Mouse (Mus musculus) macrophage (primary cell): ENCODE results near the gene Ret. TPM values are rescaled to one million over a fixed set of nuclear protein-coding genes. Genes with fewer than 3 reads are reported as not detected.

ENCODE experiments used
- H3K27ac ChIP-seq: fragments of 350-480 bp; formaldehyde crosslinking; 2 replicates; pipeline ENCODE4 v1.9.0; 2021
- H3K36me3 ChIP-seq: fragments of 350-480 bp; formaldehyde crosslinking; 2 replicates; pipeline ENCODE4 v1.9.0; 2021; ENCODE audit errors: inconsistent target
- H3K4me3 ChIP-seq: fragments of 350-480 bp; formaldehyde crosslinking; 2 replicates; pipeline ENCODE4 v1.9.0; 2021; ENCODE audit errors: inconsistent target
- H3K79me2 ChIP-seq: fragments of 350-480 bp; formaldehyde crosslinking; 2 replicates; pipeline ENCODE4 v1.9.0; 2021; ENCODE audit errors: inconsistent target
- WGBS: methylation state at CpG from one replicate; pipeline ENCODE4 v1.1.7; 2026; ENCODE audit warnings: inconsistent platforms; ENCODE audit not compliant: missing documents; 5-methylcytosine and 5-hydroxymethylcytosine counted together
- polyA plus RNA-seq: library from polyadenylated mRNA; stranded (reverse); fragments of 250-400 nt; gene quantifications from 3 replicates; pipeline ENCODE4 v1.2.4, GENCODE M21; 2018; ENCODE audit warnings: inconsistent platforms

Ret gene
- polyA plus RNA-seq, 1 experiment from 2014 or later, result not detected

- no peaks in the 10 kb centered on the region for H3K36me3 ChIP-seq
- no peak overlapping the region for H3K4me3 ChIP-seq
- no peak overlapping the region for H3K27ac ChIP-seq
- WGBS, result 2% methylated on average over 3 of the region's 3 CpGs
- H3K79me2 ChIP-seq, result no peaks in the 10 kb centered on the region
These were observed 7.8 kb downstream of the Ret start for GRCm38 (mm10) chr6:118189764-118190163.

GRCm38 (mm10) chr6:118188599-118188998, 8.9 kb downstream of the Ret start:
- H3K4me3 ChIP-seq, result no peak overlapping the region
- H3K36me3 ChIP-seq, result no peaks in the 10 kb centered on the region
- 68% methylated on average over 9 of the region's 9 CpGs for whole genome bisulfite sequencing
- no peaks in the 10 kb centered on the region for H3K79me2 ChIP-seq
- no peak overlapping the region for H3K27ac ChIP-seq

- Histone ChIP-seq H3K27ac (no peak overlapping the region), H3K36me3 (no peaks in the 10 kb centered on the region), H3K79me2 (no peaks in the 10 kb centered on the region), H3K4me3 (no peak overlapping the region)
- 88% methylated on average over 3 of the region's 3 CpGs for WGBS
These were observed 10.3 kb downstream of the Ret start for GRCm38 (mm10) chr6:118187285-118187641.

GRCm38 (mm10) chr6:118186620-118187284, 10.8 kb downstream of the Ret start:
- WGBS, result 89% methylated on average over 17 of the region's 17 CpGs
- H3K36me3 ChIP-seq, result no peaks in the 10 kb centered on the region

GRCm38 (mm10) chr6:118184126-118184525, 13.4 kb downstream of the Ret start:
- Histone ChIP-seq H3K27ac (no peak overlapping the region), H3K4me3 (no peak overlapping the region), H3K79me2 (no peaks in the 10 kb centered on the region), H3K36me3 (no peaks in the 10 kb centered on the region)
- WGBS, result 87% methylated on average over 10 of the region's 10 CpGs

More at GRCm38 (mm10) chr6:118186620-118187284, 10.8 kb downstream of the Ret start:
- Histone ChIP-seq H3K4me3 (no peak overlapping the region), H3K79me2 (no peaks in the 10 kb centered on the region), H3K27ac (no peak overlapping the region)

- Histone ChIP-seq H3K4me3 (no peak overlapping the region), H3K36me3 (no peaks in the 10 kb centered on the region), H3K79me2 (no peaks in the 10 kb centered on the region), H3K27ac (no peak overlapping the region)
- WGBS, result 84% methylated on average over 12 of the region's 12 CpGs
These were observed 17.5 kb downstream of the Ret start for GRCm38 (mm10) chr6:118180085-118180423.

- Histone ChIP-seq H3K4me3 (no peak overlapping the region), H3K79me2 (no peaks in the 10 kb centered on the region), H3K27ac (no peak overlapping the region), H3K36me3 (no peaks in the 10 kb centered on the region)
- 57% methylated on average over 13 of the region's 13 CpGs for WGBS
These were observed 18.0 kb downstream of the Ret start for GRCm38 (mm10) chr6:118179316-118180084.

GRCm38 (mm10) chr6:118173975-118174328, 23.6 kb downstream of the Ret start:
- no peak overlapping the region for H3K4me3 ChIP-seq
- H3K79me2 ChIP-seq, result no peaks in the 10 kb centered on the region
- H3K27ac ChIP-seq, result no peak overlapping the region
- WGBS, result 81% methylated on average over 5 of the region's 5 CpGs
- no peaks in the 10 kb centered on the region for H3K36me3 ChIP-seq

GRCm38 (mm10) chr6:118173251-118173974, 24.1 kb downstream of the Ret start:
- no peak overlapping the region for H3K27ac ChIP-seq
- WGBS, result 92% methylated on average over 18 of the region's 18 CpGs
- H3K36me3 ChIP-seq, result no peaks in the 10 kb centered on the region
- H3K4me3 ChIP-seq, result no peak overlapping the region
- H3K79me2 ChIP-seq, result no peaks in the 10 kb centered on the region

GRCm38 (mm10) chr6:118171386-118171785, 26.1 kb downstream of the Ret start:
- Histone ChIP-seq H3K79me2 (no peaks in the 10 kb centered on the region), H3K36me3 (no peaks in the 10 kb centered on the region), H3K4me3 (no peak overlapping the region), H3K27ac (no peak overlapping the region)
- WGBS, result 87% methylated on average over 7 of the region's 7 CpGs

GRCm38 (mm10) chr6:118168106-118168505, 29.4 kb downstream of the Ret start:
- H3K27ac ChIP-seq, result no peak overlapping the region
- no peaks in the 10 kb centered on the region for H3K79me2 ChIP-seq
- H3K4me3 ChIP-seq, result no peak overlapping the region
- WGBS, result 95% methylated on average over 14 of the region's 14 CpGs
- no peaks in the 10 kb centered on the region for H3K36me3 ChIP-seq

- Histone ChIP-seq H3K4me3 (no peak overlapping the region), H3K79me2 (no peaks in the 10 kb centered on the region), H3K27ac (no peak overlapping the region), H3K36me3 (no peaks in the 10 kb centered on the region)
- 6% methylated on average over 9 of the region's 9 CpGs for WGBS
These were observed 30.5 kb downstream of the Ret start for GRCm38 (mm10) chr6:118167013-118167412.

GRCm38 (mm10) chr6:118165516-118165915, 32.0 kb downstream of the Ret start:
- whole genome bisulfite sequencing, result 77% methylated on average over 1 of the region's 1 CpGs
- Histone ChIP-seq H3K36me3 (no peaks in the 10 kb centered on the region), H3K27ac (no peak overlapping the region), H3K4me3 (no peak overlapping the region), H3K79me2 (no peaks in the 10 kb centered on the region)

GRCm38 (mm10) chr6:118164691-118165090, 32.8 kb downstream of the Ret start:
- 86% methylated on average over 8 of the region's 8 CpGs for WGBS
- no peak overlapping the region for H3K4me3 ChIP-seq
- H3K79me2 ChIP-seq, result no peaks in the 10 kb centered on the region
- H3K36me3 ChIP-seq, result no peaks in the 10 kb centered on the region
- H3K27ac ChIP-seq, result no peak overlapping the region

- no peak overlapping the region for H3K27ac ChIP-seq
- 89% methylated on average over 2 of the region's 2 CpGs for WGBS
- no peak overlapping the region for H3K4me3 ChIP-seq
- no peaks in the 10 kb centered on the region for H3K36me3 ChIP-seq
- no peaks in the 10 kb centered on the region for H3K79me2 ChIP-seq
These were observed 34.4 kb downstream of the Ret start for GRCm38 (mm10) chr6:118163086-118163485.
